Mouse (Mus musculus): Measurements from ENCODE around the gene Opa1. TPM values are rescaled to one million over a fixed set of nuclear protein-coding genes. Genes with fewer than 3 reads are reported as not detected.

Gene Opa1
- polyA plus RNA-seq, 1 experiment from 2014 or later: 64.8 TPM

DNA sequence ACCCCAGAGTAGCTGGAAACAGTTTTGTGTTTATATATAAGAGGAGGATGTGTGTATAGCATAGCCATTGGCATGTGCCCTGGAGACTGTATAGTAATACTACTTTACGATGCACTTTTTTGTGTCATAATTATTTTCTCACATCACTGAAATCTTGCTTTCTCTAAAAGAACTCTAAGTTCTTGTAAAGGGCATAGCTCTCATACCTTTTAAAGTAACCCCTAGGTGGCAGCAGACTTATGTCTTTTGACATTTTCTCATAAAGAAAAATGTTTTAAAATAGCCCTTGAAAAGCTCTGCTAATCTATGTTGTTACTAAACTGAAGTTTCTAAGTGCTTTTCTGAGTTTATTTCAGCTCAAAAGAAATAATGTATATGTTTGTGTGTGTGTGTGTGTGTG, 49.9 kb downstream of the Opa1 start:
- 79% methylated on average over 1 of the region's 1 CpGs for WGBS
- Histone ChIP-seq H3K9me3 (ENCODE audit: control insufficient read depth, low read length) (no peaks in the 10 kb centered on the region), H3K4me3 (ENCODE audit: low read depth, low read length) (no peak overlapping the region), H3K36me3 (ENCODE audit: control insufficient read depth, insufficient read depth, low read length) (peaks cover 33% of the 10 kb centered on the region), H3K4me1 (ENCODE audit: control insufficient read depth, insufficient read depth, low read length) (no peaks in the 10 kb centered on the region), H3K27ac (ENCODE audit: low read depth, low read length) (no peak overlapping the region), H3K4me2 (ENCODE audit: low read depth, low read length) (no peak overlapping the region), H3K27me3 (ENCODE audit: control insufficient read depth, insufficient read depth, low read length) (no peaks in the 10 kb centered on the region), H3K9ac (replicated peaks; ENCODE audit: low read depth, low read length) (no peak overlapping the region)
- ATAC-seq (ENCODE audit: low read depth): no peak

DNA sequence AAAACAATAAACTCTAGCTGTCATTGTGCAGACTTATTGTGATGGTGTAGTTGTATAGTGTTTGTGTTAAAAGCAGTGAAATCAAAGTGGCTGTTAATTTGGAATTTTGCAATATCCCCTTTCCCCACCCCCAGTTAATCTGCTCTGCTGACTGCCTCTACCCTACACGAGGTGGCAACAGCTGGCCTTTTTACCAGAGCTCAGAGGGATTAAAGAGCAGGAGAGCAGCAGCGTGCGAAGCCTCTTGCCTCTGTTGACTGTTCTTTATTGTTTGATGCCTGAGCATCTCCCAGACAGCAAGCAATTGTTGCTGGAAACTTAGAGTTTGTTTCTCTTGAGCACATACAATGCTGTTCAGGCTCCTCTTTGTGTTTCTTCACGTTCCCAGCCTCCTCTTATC, 56.6 kb downstream of the Opa1 start:
- H3K27ac ChIP-seq (ENCODE audit: low read depth, low read length): no peak overlapping the region
- H3K36me3 ChIP-seq (ENCODE audit: control insufficient read depth, insufficient read depth, low read length): peaks cover 8% of the 10 kb centered on the region
- no peaks in the 10 kb centered on the region for H3K27me3 ChIP-seq (ENCODE audit: control insufficient read depth, insufficient read depth, low read length)
- no peaks in the 10 kb centered on the region for H3K4me1 ChIP-seq (ENCODE audit: control insufficient read depth, insufficient read depth, low read length)
- H3K4me3 ChIP-seq (ENCODE audit: low read depth, low read length): no peak overlapping the region
- WGBS: 12% methylated on average over 4 of the region's 4 CpGs
- no peak overlapping the region for H3K4me2 ChIP-seq (ENCODE audit: low read depth, low read length)
- no peaks in the 10 kb centered on the region for H3K9me3 ChIP-seq (ENCODE audit: control insufficient read depth, low read length)
- H3K9ac ChIP-seq (replicated peaks; ENCODE audit: low read depth, low read length): no peak overlapping the region
- ATAC-seq (ENCODE audit: low read depth): no peak

DNA sequence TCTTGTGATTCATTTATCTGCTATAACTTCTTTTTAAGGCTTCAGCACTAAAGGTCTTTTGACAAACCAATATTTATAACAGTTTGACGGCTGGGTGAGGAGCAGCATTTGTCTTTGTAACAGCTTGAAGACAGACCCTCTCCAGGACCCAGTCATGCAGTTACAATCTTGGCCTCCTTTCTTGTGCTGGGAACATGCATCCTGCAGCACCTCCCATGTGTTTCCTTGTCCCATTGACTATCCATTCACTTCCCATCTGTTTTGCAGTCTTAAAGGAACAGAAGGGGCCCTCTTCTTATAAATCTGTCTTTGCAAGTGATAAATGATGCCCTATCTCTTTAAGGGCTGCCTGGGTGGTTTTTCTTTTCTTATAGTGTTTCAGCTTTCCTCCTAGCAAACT, 63.2 kb downstream of the Opa1 start:
- H3K9me3 ChIP-seq (ENCODE audit: control insufficient read depth, low read length): no peaks in the 10 kb centered on the region
- no peak overlapping the region for H3K4me3 ChIP-seq (ENCODE audit: low read depth, low read length)
- no peak overlapping the region for H3K9ac ChIP-seq (replicated peaks; ENCODE audit: low read depth, low read length)
- no peaks in the 10 kb centered on the region for H3K4me1 ChIP-seq (ENCODE audit: control insufficient read depth, insufficient read depth, low read length)
- no peak overlapping the region for H3K4me2 ChIP-seq (ENCODE audit: low read depth, low read length)
- 0% methylated on average over 1 of the region's 1 CpGs for WGBS
- ATAC-seq (ENCODE audit: low read depth): no peak
- no peaks in the 10 kb centered on the region for H3K27me3 ChIP-seq (ENCODE audit: control insufficient read depth, insufficient read depth, low read length)
- no peaks in the 10 kb centered on the region for H3K36me3 ChIP-seq (ENCODE audit: control insufficient read depth, insufficient read depth, low read length)
- no peak overlapping the region for H3K27ac ChIP-seq (ENCODE audit: low read depth, low read length)

DNA sequence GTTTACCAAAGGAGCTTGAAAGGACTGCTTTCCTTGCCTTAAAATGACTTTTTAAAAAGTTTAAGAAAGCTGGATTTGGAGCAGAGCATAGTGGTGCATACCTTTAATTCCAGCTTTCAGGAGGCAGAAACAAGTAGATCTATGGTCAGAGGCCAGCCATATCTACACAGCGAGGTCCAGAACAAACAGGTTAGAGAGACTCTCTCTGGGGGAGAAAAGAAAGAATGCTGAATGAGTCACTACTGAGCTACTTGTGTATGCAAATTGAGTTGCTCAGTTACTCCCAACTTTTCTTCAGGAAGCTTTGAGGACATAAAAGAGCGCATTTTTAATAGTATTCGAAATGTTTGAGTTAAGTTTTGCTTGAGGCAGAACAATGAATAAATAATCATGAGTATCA, 65.7 kb downstream of the Opa1 start:
- H3K27ac ChIP-seq (ENCODE audit: low read depth, low read length): no peak overlapping the region
- 75% methylated on average over 3 of the region's 3 CpGs for WGBS
- ATAC-seq (ENCODE audit: low read depth): no peak

DNA sequence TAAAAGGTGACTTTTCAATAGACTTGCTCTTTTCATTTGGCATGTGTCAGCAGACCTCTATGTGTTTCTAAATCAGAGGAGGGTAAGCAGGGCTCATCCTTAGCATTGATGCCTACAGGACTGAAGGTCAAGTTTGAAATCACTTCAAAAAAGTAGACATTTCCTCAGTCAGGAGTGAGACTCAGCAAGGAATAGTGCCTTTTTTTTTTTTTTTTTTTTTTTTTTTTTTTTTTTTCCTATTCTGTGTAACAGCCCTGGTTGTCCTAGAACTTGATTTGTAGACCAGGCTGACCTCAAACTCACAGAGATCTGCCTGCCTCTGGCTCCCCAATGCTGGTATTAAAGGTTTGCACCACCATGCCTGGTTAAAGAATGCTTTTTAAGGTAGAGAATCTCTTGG, 67.1 kb downstream of the Opa1 start:
- Histone ChIP-seq H3K9me3 (ENCODE audit: control insufficient read depth, low read length) (no peaks in the 10 kb centered on the region), H3K27ac (ENCODE audit: low read depth, low read length) (no peak overlapping the region), H3K4me1 (ENCODE audit: control insufficient read depth, insufficient read depth, low read length) (no peaks in the 10 kb centered on the region), H3K36me3 (ENCODE audit: control insufficient read depth, insufficient read depth, low read length) (peaks cover 13% of the 10 kb centered on the region), H3K4me2 (ENCODE audit: low read depth, low read length) (no peak overlapping the region), H3K27me3 (ENCODE audit: control insufficient read depth, insufficient read depth, low read length) (no peaks in the 10 kb centered on the region), H3K9ac (replicated peaks; ENCODE audit: low read depth, low read length) (no peak overlapping the region), H3K4me3 (ENCODE audit: low read depth, low read length) (no peak overlapping the region)
- ATAC-seq (ENCODE audit: low read depth): no peak

More for the DNA sequence above, 65.7 kb downstream of the Opa1 start:
- H3K4me1 ChIP-seq (ENCODE audit: control insufficient read depth, insufficient read depth, low read length): no peaks in the 10 kb centered on the region
- H3K27me3 ChIP-seq (ENCODE audit: control insufficient read depth, insufficient read depth, low read length): no peaks in the 10 kb centered on the region
- no peak overlapping the region for H3K4me2 ChIP-seq (ENCODE audit: low read depth, low read length)
- peaks cover 11% of the 10 kb centered on the region for H3K36me3 ChIP-seq (ENCODE audit: control insufficient read depth, insufficient read depth, low read length)
- no peaks in the 10 kb centered on the region for H3K9me3 ChIP-seq (ENCODE audit: control insufficient read depth, low read length)
- H3K4me3 ChIP-seq (ENCODE audit: low read depth, low read length): no peak overlapping the region
- no peak overlapping the region for H3K9ac ChIP-seq (replicated peaks; ENCODE audit: low read depth, low read length)

DNA sequence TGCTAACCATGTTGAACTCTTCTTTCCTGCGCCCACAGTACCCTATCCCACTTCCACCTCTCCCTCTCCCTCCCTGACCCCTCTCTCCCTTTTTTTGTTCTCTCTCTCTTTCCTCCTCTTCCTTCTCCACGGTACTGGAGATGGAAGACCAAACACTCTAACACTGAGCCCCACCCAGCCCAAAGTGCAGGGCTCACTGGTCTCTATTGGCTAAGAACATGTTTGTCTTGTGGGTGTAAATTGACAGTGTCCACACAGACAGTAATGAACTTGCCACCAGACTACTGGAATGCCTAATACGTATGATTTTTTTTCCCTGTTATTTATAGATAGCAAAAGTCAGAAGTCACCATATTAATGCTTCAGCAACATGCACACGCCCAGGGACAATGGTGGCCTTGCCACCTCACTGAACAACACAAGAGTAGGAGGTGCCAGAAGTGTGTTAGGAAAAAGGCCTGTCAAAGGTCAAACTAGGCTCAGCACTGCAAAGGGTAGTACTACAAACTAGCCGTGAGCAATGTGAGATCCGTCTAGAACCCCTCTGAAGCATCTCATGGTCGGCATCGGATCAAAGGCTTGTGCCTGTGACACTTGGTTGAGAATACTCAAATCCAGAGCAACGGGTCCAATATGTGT, 77.2 kb downstream of the Opa1 start:
- ATAC-seq (ENCODE audit: low read depth): no peak
- H3K27me3 ChIP-seq (ENCODE audit: control insufficient read depth, insufficient read depth, low read length): peaks cover 10% of the 10 kb centered on the region

DNA sequence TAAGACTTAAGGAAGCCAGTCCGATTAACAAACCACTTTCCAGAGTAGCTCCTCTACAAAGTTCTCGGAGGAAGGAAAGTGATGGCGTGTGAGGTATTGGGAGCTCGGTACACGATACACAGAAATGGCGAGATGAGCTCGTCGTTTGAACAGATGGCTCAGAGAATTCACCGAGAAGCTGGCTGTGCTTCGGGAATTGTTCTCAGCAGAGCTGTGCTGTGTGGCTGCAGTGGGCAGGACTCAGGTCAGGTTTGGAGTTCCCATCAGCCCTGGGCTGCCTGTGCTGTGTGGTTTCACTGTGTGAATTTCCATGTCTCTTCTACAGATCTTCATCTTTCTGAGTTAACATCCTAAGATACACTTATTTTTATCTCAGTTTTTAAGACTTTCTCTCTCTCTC, 77.8 kb downstream of the Opa1 start:
- Histone ChIP-seq H3K27me3 (ENCODE audit: control insufficient read depth, insufficient read depth, low read length) (peaks cover 14% of the 10 kb centered on the region), H3K27ac (ENCODE audit: low read depth, low read length) (no peak overlapping the region), H3K9ac (replicated peaks; ENCODE audit: low read depth, low read length) (no peak overlapping the region), H3K4me3 (ENCODE audit: low read depth, low read length) (no peak overlapping the region), H3K4me1 (ENCODE audit: control insufficient read depth, insufficient read depth, low read length) (peaks cover 5% of the 10 kb centered on the region; the same call in 1 of the 2 replicates), H3K36me3 (ENCODE audit: control insufficient read depth, insufficient read depth, low read length) (no peaks in the 10 kb centered on the region), H3K9me3 (ENCODE audit: control insufficient read depth, low read length) (no peaks in the 10 kb centered on the region), H3K4me2 (ENCODE audit: low read depth, low read length) (no peak overlapping the region)
- 35% methylated on average over 10 of the region's 10 CpGs for WGBS
- ATAC-seq (ENCODE audit: low read depth): no peak

More for the DNA sequence above, 77.2 kb downstream of the Opa1 start:
- no peak overlapping the region for H3K4me3 ChIP-seq (ENCODE audit: low read depth, low read length)
- peaks cover under 1% of the 10 kb centered on the region; the same call in 1 of the 2 replicates for H3K36me3 ChIP-seq (ENCODE audit: control insufficient read depth, insufficient read depth, low read length)
- H3K4me2 ChIP-seq (ENCODE audit: low read depth, low read length): no peak overlapping the region
- peaks cover 5% of the 10 kb centered on the region; the same call in 1 of the 2 replicates for H3K4me1 ChIP-seq (ENCODE audit: control insufficient read depth, insufficient read depth, low read length)
- no peak overlapping the region for H3K9ac ChIP-seq (replicated peaks; ENCODE audit: low read depth, low read length)
- no peaks in the 10 kb centered on the region for H3K9me3 ChIP-seq (ENCODE audit: control insufficient read depth, low read length)
- no peak overlapping the region for H3K27ac ChIP-seq (ENCODE audit: low read depth, low read length)
- 60% methylated on average over 9 of the region's 9 CpGs for WGBS

DNA sequence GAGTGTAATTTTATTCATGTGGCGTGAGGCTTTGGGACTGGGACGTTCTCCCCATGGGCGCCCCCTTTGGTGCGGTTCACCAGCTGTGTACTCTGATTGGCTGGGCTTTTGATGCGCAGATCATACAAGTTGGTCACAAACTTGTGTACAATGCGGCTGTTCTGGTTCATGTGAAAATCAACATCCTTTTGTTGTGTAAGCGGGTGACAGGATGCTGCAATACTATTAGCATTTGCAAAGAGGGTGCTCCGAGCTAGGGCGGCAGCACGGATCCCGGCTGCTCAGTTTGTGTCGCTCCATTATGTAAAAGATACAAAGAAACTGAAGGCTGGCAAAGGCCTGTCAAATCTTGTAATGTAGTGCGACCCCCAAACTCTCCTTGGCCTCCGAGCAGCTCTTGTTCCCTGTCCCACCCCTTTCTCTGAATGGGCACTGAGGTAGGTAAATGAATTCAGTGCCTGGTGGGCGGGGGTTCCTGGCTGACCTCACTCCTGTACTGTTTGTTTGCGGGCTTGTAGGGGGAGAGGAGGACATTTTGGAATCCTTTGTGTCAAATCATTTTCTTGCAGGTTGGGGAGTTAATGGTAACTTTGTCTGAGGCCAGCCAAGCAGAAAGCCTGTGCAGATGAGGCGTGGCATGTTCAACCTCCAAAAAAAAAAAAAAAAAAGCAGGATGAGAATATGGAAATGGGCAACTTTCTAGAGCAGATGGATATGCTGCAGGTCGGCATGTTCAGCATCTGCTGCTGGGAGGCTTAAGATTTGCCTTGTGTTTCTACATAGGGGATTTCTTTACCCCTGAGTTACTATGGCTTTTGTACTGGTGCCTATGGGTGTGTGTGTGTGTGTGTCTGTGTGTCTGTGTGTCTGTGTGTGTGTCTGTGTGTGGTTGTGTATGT, 78.8 kb downstream of the Opa1 start:
- peak; percentile 73 for ATAC-seq (ENCODE audit: low read depth)
- H3K9me3 ChIP-seq (ENCODE audit: control insufficient read depth, low read length): no peaks in the 10 kb centered on the region
- no peak overlapping the region for H3K4me3 ChIP-seq (ENCODE audit: low read depth, low read length)
- H3K4me1 ChIP-seq (ENCODE audit: control insufficient read depth, insufficient read depth, low read length): peaks cover 5% of the 10 kb centered on the region; the same call in 1 of the 2 replicates
- H3K27ac ChIP-seq (ENCODE audit: low read depth, low read length): no peak overlapping the region
- peaks cover 18% of the 10 kb centered on the region for H3K27me3 ChIP-seq (ENCODE audit: control insufficient read depth, insufficient read depth, low read length)
- no peaks in the 10 kb centered on the region for H3K36me3 ChIP-seq (ENCODE audit: control insufficient read depth, insufficient read depth, low read length)
- peak overlapping the region; percentile 40 for H3K4me2 ChIP-seq (ENCODE audit: low read depth, low read length)
- H3K9ac ChIP-seq (replicated peaks; ENCODE audit: low read depth, low read length): no peak overlapping the region
- WGBS: 3% methylated on average over 18 of the region's 18 CpGs
